Mouse (Mus musculus): ENCODE results near the gene Rhbdf1. TPM values are rescaled to one million over a fixed set of nuclear protein-coding genes. Genes with fewer than 3 reads are reported as not detected.
A peak's percentile ranks its signal among the peaks of the same experiment; 100 is the strongest.

Rhbdf1 gene
- total and polyA plus RNA-seq, 3 experiments: 2.9 to 14.3 TPM; not detected in 1

DNA sequence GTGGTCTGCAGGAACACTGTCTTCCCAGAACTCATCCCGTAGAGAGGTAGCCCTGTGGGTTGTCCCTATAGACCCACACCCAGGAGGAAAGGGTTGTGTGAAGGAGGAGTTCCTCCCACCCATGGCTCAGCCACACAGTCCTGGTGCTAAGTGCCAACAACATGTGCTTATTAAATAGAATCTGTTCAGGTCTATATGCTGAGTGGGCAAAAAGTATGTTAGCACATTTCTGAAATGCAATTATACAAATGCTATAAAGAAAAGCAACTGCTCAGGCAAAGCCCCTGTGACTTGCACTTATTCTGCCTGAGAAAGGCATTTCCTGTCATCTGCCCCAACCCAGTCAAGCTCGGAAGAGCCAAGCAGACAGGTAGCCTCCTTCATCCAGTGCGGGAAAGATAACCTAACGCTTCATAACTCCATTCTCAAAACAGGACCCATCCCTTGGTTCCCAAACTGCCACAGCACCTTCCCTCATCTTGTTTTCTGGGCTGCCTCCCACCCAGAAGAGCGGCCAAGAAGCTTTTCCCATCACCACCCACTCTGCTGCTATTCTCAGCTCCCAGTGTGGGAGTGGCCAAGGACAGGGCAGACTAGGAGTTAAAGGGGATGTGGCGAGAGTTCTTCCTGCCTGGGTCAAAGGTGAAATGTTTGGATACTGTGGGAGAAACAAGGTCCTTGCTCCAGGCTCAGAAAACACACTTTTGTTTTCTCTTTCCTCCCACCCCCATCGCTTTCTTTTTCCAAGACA is 21.3 kb upstream of the Rhbdf1 start:
- Histone ChIP-seq H3K27me3 (ENCODE audit: control insufficient read depth in 1 of 2, insufficient read depth in 2 of 2, low read length in 2 of 2) (no peaks in the 10 kb centered on the region), H3K36me3 (ENCODE audit: control insufficient read depth in 1 of 2, insufficient read depth in 2 of 2, low read length in 2 of 2) (peaks cover 0 to 35% of the 10 kb centered on the region in 2 experiments; a peak in 2 of 4 replicates), H3K27ac (ENCODE audit: control insufficient read depth, low read depth, low read length) (no peak overlapping the region), H3K4me1 (ENCODE audit: control insufficient read depth in 1 of 2, insufficient read depth in 2 of 2, low read length in 2 of 2) (peaks cover 25 to 44% of the 10 kb centered on the region in 2 experiments), H3K9ac (ENCODE audit: control insufficient read depth, low read depth, low read length, poor library complexity, severe bottlenecking) (no peak overlapping the region), H3K4me3 (ENCODE audit: control insufficient read depth in 1 of 2, insufficient read depth in 1 of 2, low read depth in 2 of 2, low read length in 2 of 2) (no peak overlapping the region), H3K9me3 (replicated peaks; ENCODE audit: insufficient read depth, low read length) (no peaks in the 10 kb centered on the region), H3K79me2 (ENCODE audit: control insufficient read depth, insufficient read depth, low read length, poor library complexity) (no peaks in the 10 kb centered on the region)
- DNase-seq (ENCODE audit: low read depth, low spot score): no peak
- TF ChIP-seq BHLHE40 (IDR thresholded peaks at IDR 0.05; ENCODE audit: borderline replicate concordance, low read depth, low read length): no peak
- no peak for TF ChIP-seq POLR2AphosphoS5 (IDR thresholded peaks at IDR 0.05; ENCODE audit: borderline replicate concordance, low read depth, low read length)
- TF ChIP-seq ELF1 (IDR thresholded peaks at IDR 0.05; ENCODE audit: low read depth, low read length): no peak
- no peak for TF ChIP-seq E2F4 (IDR thresholded peaks at IDR 0.05; ENCODE audit: borderline replicate concordance, low read depth, low read length)
- no peak for TF ChIP-seq ZKSCAN1 (IDR thresholded peaks at IDR 0.05; ENCODE audit: low read depth, low read length)
- TF ChIP-seq MAFK (IDR thresholded peaks at IDR 0.05; ENCODE audit: borderline replicate concordance, low read depth, low read length): peak; percentile 14; the same call in 1 of the 2 replicates
- TF ChIP-seq ZC3H11A (IDR thresholded peaks at IDR 0.05; ENCODE audit: low read depth, low read length): no peak

DNA sequence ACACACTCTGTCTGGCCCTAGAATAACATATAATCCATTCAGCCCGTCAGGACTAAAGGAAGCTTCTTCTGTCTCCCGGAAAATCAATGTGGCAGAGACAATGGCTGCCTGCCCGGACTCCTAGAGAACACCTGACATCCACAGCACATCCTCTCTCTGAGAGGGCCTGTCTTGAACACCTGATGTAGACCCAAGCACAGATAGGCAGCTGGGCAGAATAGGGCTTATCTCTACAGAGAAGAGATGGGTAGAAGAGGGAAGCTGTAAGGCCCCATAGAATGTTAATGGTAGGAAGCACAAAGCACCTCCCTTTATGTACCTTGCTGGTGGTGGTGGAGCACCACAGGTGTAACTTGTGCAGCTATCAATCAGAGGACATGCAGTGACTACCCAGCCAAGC is 20.1 kb upstream of the Rhbdf1 start:
- H3K9me3 ChIP-seq (replicated peaks; ENCODE audit: insufficient read depth, low read length): no peaks in the 10 kb centered on the region

DNA sequence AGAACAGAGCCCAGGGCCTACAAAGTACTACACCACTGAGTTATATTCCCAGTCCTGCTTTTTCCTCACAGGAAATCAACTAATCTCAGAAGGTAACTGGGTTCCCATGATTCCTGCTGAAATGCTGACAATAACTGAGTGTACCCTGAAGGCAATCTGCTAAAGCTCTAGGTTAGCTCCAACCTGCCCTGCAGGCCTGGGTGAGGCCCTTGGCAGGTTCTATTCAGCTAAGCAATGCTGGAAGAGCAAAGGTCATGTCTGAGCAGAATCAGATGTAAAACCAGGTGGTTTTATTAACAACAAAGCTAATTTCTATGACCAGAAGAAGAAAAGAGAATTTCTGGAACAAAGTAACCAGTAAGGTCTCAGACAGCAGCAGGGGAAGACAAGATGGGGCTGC is 19.3 kb upstream of the Rhbdf1 start:
- no peak for DNase-seq (ENCODE audit: low read depth, low spot score)
- H3K4me3 ChIP-seq (ENCODE audit: control insufficient read depth in 1 of 2, insufficient read depth in 1 of 2, low read depth in 2 of 2, low read length in 2 of 2): no peak overlapping the region
- H3K4me1 ChIP-seq (ENCODE audit: control insufficient read depth in 1 of 2, insufficient read depth in 2 of 2, low read length in 2 of 2): peaks cover 16 to 38% of the 10 kb centered on the region in 2 experiments
- H3K36me3 ChIP-seq (ENCODE audit: control insufficient read depth in 1 of 2, insufficient read depth in 2 of 2, low read length in 2 of 2): peaks cover 0 to 30% of the 10 kb centered on the region in 2 experiments; a peak in 2 of 4 replicates
- no peaks in the 10 kb centered on the region for H3K79me2 ChIP-seq (ENCODE audit: control insufficient read depth, insufficient read depth, low read length, poor library complexity)
- H3K27ac ChIP-seq (ENCODE audit: control insufficient read depth, low read depth, low read length): no peak overlapping the region
- no peak overlapping the region for H3K9ac ChIP-seq (ENCODE audit: control insufficient read depth, low read depth, low read length, poor library complexity, severe bottlenecking)
- H3K9me3 ChIP-seq (replicated peaks; ENCODE audit: insufficient read depth, low read length): no peaks in the 10 kb centered on the region
- TF ChIP-seq MXI1 (IDR thresholded peaks at IDR 0.05; ENCODE audit: low read depth, low read length): no peak
- TF ChIP-seq BHLHE40 (IDR thresholded peaks at IDR 0.05; ENCODE audit: borderline replicate concordance, low read depth, low read length): no peak
- no peak for TF ChIP-seq ZNF384 (IDR thresholded peaks at IDR 0.05; ENCODE audit: low read depth, low read length)
- no peaks in the 10 kb centered on the region for H3K27me3 ChIP-seq (ENCODE audit: control insufficient read depth in 1 of 2, insufficient read depth in 2 of 2, low read length in 2 of 2)

More for the DNA sequence above, 20.1 kb upstream of the Rhbdf1 start:
- DNase-seq (ENCODE audit: low read depth, low spot score): peak; percentile 52
- Histone ChIP-seq H3K4me3 (ENCODE audit: control insufficient read depth in 1 of 2, insufficient read depth in 1 of 2, low read depth in 2 of 2, low read length in 2 of 2) (no peak overlapping the region), H3K27me3 (ENCODE audit: control insufficient read depth in 1 of 2, insufficient read depth in 2 of 2, low read length in 2 of 2) (no peaks in the 10 kb centered on the region), H3K27ac (ENCODE audit: control insufficient read depth, low read depth, low read length) (no peak overlapping the region), H3K4me1 (ENCODE audit: control insufficient read depth in 1 of 2, insufficient read depth in 2 of 2, low read length in 2 of 2) (peaks cover 23 to 44% of the 10 kb centered on the region in 2 experiments), H3K79me2 (ENCODE audit: control insufficient read depth, insufficient read depth, low read length, poor library complexity) (no peaks in the 10 kb centered on the region), H3K36me3 (ENCODE audit: control insufficient read depth in 1 of 2, insufficient read depth in 2 of 2, low read length in 2 of 2) (peaks cover 0 to 35% of the 10 kb centered on the region in 2 experiments; a peak in 2 of 4 replicates), H3K9ac (ENCODE audit: control insufficient read depth, low read depth, low read length, poor library complexity, severe bottlenecking) (no peak overlapping the region)
- peak; percentile 49 to 64 for TF ChIP-seq EP300 (IDR thresholded peaks at IDR 0.05; ENCODE audit: low read depth in 1 of 2, low read length in 2 of 2)
- no peak for TF ChIP-seq POLR2AphosphoS5 (IDR thresholded peaks at IDR 0.05; ENCODE audit: borderline replicate concordance, low read depth, low read length)
- peak; percentile 44 for TF ChIP-seq USF1 (IDR thresholded peaks at IDR 0.05; ENCODE audit: low read depth, low read length)
- peak; percentile 86 for TF ChIP-seq TCF12 (IDR thresholded peaks at IDR 0.05; ENCODE audit: low read depth, low read length)
- TF ChIP-seq ZKSCAN1 (IDR thresholded peaks at IDR 0.05; ENCODE audit: low read depth, low read length): no peak
- TF ChIP-seq ETS1 (IDR thresholded peaks at IDR 0.05; ENCODE audit: low read depth, low read length): peak; percentile 79
- peak; percentile 68 for TF ChIP-seq GATA1 (IDR thresholded peaks at IDR 0.05; ENCODE audit: low read depth, low read length)
- 0 out of 2 replicates have a peak, but pooled peaks have one; percentile 25 for TF ChIP-seq SIN3A (IDR thresholded peaks at IDR 0.05; ENCODE audit: low read length)
- TF ChIP-seq RCOR1 (IDR thresholded peaks at IDR 0.05; ENCODE audit: low read depth, low read length): peak; percentile 42; the same call in 1 of the 2 replicates
- peak; percentile 47 for TF ChIP-seq TAL1 (IDR thresholded peaks at IDR 0.05; ENCODE audit: low read length)

Measured in MEL (cell line).